Mouse (Mus musculus) embryonic stem cell, embryonic (primary cell): ENCODE results near the gene Palld.

Experiments used
- CTCF ChIA-PET, 4 experiments: fragments of 300-600 bp in 2 of 4; fragments of 350-600 bp in 2 of 4; sonication (Branson Sonifier 250); formaldehyde crosslinking; loops; one replicate each; lab custom pipeline; 2022; ENCODE audit warnings: inconsistent platforms in 2 of 4; lab: Charles Lee
- POLR2A ChIA-PET, 4 experiments: fragments of 300-600 bp in 2 of 4; fragments of 350-600 bp in 2 of 4; sonication (Branson Sonifier 250); formaldehyde crosslinking; loops; one replicate each; lab custom pipeline; 2022; ENCODE audit warnings: antibody characterized with exemption in 4 of 4, inconsistent platforms in 1 of 4; lab: Charles Lee

The Palld gene

GRCm38 (mm10) chr8:61550006-61550748 is 352.3 kb downstream of the Palld start:
- ChIA-PET CTCF (interaction anchor here (0.6 to 2.2 kb wide), 33 partner anchors 9 to 1800 kb away, joined by 3 to 11 read pairs (median 3); no protein-coding TSS in a partner anchor), POLR2A (interaction anchor here in 3 of 4 experiments (0.6 to 2.4 kb wide), 17 partner anchors 12 to 333 kb away, joined by 3 to 10 read pairs (median 3); no protein-coding TSS in a partner anchor)

- CTCF ChIA-PET = interaction anchor here (0.5 to 2.2 kb wide), 26 partner anchors 9 to 1801 kb away, joined by 3 to 10 read pairs (median 4); no protein-coding TSS in a partner anchor
- POLR2A ChIA-PET = interaction anchor here in 3 of 4 experiments (0.6 to 2.4 kb wide), 12 partner anchors 14 to 332 kb away, joined by 3 to 10 read pairs (median 3); no protein-coding TSS in a partner anchor
Observed at GRCm38 (mm10) chr8:61549585-61549984, 352.9 kb downstream of the Palld start.

- ChIA-PET CTCF (interaction anchor here (0.6 to 1.4 kb wide), 24 partner anchors 10 to 1506 kb away, joined by 3 to 20 read pairs (median 4); no protein-coding TSS in a partner anchor), POLR2A (interaction anchor here in 1 of 4 experiments (0.7 to 1.2 kb wide), 2 partner anchors 51 to 345 kb away, joined by 4 read pairs; no protein-coding TSS in a partner anchor)
Observed at GRCm38 (mm10) chr8:61539828-61540500, 362.5 kb downstream of the Palld start.

DNA sequence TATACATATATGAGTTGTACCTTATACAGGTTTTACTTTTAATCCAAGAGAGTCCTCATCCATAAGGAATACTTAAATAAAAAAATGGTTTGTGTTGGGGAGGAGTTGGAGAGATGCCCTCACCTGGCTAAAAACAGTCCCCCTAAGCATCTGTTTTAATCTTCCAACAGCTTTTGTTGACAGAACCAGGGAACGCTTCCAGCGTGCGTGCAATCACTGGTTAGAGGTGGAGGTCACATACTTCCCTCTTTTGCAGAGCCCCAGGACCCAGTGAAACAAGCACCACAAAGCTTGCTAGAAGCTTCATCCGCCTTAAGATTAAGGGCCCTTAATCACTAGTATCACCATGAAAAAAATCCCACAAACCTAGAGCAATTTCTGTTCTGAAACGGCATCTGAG is 365.0 kb downstream of the Palld start:
- ChIA-PET POLR2A (interaction anchor here in 2 of 4 experiments (0.8 to 1.0 kb wide), 2 partner anchors 13 to 334 kb away, joined by 3 read pairs; no protein-coding TSS in a partner anchor), CTCF (interaction anchor here in 1 of 4 experiments (1.1 kb wide), 1 partner anchor 13 kb away, joined by 3 read pairs; no protein-coding TSS in a partner anchor)

- ChIA-PET CTCF (interaction anchor here in 1 of 4 experiments (0.5 to 1.3 kb wide), 2 partner anchors 14 to 365 kb away, joined by 3 to 6 read pairs; no protein-coding TSS in a partner anchor), POLR2A (interaction anchor here in 2 of 4 experiments (0.9 to 2.0 kb wide), 4 partner anchors 9 to 55 kb away, joined by 3 to 7 read pairs (median 3); no protein-coding TSS in a partner anchor)
Observed at GRCm38 (mm10) chr8:61535472-61535871, 367.0 kb downstream of the Palld start.

DNA sequence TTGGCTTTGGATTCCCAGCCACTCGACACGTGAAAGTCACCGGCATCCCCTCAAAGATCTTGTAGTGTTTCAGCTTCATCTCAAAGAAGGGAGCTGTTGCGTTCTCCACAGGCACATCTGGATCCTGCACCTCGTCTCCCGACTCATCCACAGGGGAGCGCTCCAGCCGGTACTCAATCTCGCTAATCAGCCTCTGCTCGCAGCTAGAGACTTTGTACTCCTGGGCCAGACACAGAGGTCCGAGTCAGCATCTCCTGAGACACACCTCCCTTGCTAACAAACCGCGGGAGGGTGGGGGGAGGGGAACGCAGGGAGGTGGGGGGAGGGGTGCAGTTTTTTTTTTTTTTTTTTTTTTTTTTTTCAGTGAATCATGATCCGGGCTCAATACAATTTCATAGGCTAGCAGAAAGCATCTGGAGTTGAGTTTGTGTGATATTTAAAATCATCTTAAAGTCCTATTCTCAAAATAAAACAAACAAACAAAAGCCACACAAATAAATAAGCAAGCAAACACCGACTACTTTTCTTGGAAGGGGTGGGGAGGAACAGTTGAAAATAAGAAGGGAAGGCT is 369.0 kb downstream of the Palld start:
- ChIA-PET POLR2A (interaction anchor here in 2 of 4 experiments (0.6 to 1.4 kb wide), 3 partner anchors 12 to 957 kb away, joined by 3 to 7 read pairs (median 3); no protein-coding TSS in a partner anchor), CTCF (interaction anchor here in 3 of 4 experiments (0.7 to 1.6 kb wide), 6 partner anchors 11 to 21 kb away, joined by 3 to 4 read pairs (median 3); no protein-coding TSS in a partner anchor)

- ChIA-PET CTCF (interaction anchor here (0.7 to 2.5 kb wide), 8 partner anchors 10 to 21 kb away, joined by 3 to 8 read pairs (median 4); no protein-coding TSS in a partner anchor), POLR2A (interaction anchor here in 2 of 4 experiments (0.6 to 1.4 kb wide), 3 partner anchors 13 to 957 kb away, joined by 3 to 7 read pairs (median 3); no protein-coding TSS in a partner anchor)
Observed at GRCm38 (mm10) chr8:61532831-61533230, 369.7 kb downstream of the Palld start.

DNA sequence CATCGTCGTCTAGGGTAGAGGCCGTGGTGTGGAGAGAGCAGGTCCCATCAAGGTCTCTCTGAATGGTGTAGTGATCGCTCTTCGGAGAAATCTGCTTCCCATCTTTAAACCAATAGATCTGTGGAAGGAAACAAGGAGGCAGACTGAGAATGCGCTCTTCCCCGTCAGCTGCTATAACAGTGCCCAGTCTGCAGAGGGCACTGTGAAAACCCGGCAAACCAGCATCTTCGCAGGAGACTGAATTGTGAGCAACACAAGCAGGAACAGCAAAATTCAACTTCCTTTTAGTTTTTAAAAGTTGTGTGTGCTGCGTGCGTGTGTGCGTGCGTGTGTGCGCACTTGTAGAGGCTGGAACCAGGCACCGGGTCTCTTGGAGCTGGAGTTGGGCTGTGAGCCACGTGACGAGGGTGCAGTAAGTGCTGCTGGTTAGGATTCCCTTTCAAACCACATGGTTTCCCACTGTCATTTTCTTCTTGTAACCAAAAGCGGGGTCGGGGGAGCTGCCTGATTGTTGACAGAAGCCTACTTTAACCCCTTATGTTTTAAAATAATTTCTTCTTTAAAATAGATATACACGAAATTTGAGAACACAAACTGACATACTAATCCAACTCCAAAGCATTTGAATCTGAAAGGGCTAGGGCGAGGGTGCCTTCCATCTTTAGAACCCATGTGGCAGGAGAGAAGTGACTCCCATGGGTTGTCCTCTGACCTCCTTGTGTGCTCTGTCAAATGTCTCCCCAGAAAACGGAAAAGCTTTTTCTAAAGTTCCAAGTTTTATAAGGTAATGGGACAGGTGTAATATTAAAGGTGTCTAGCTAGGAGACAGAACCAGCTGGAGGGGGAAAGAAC is 370.3 kb downstream of the Palld start:
- CTCF ChIA-PET = interaction anchor here (0.5 to 2.5 kb wide), 11 partner anchors 10 to 907 kb away, joined by 3 to 8 read pairs (median 4); no protein-coding TSS in a partner anchor
- POLR2A ChIA-PET = interaction anchor here in 3 of 4 experiments (0.5 to 1.0 kb wide), 5 partner anchors 17 to 673 kb away, joined by 3 to 6 read pairs (median 5); partner anchors contain the start of gene Cbr4 (in 1 of the 3)

DNA sequence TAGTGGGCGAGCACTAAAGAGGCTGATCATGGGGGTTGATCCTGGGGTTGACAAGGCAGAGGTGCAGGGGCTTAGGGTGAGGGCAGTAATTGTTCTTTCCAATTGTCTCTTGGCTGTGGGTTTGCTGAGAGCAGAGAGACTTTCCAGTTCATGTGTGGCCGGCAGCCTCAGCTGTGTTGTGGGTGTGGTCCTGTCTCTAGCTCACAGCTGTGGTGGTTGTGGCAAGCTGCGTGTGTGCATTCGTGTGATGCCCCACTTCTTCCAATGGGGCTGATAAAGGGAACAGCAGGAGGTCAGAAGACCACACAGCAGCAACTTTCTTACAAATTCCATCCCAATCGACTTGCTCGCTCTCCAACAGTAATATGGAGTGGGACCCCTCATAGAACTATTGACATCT is 373.8 kb downstream of the Palld start:
- ChIA-PET CTCF (interaction anchor here in 2 of 4 experiments (0.6 to 1.7 kb wide), 2 partner anchors 12 to 288 kb away, joined by 5 read pairs; no protein-coding TSS in a partner anchor), POLR2A (interaction anchor here in 1 of 4 experiments (1.4 kb wide), 1 partner anchor 62 kb away, joined by 3 read pairs; no protein-coding TSS in a partner anchor)

- POLR2A ChIA-PET = interaction anchor here in 2 of 4 experiments (1.2 to 1.4 kb wide), 2 partner anchors 22 to 62 kb away, joined by 3 read pairs; no protein-coding TSS in a partner anchor
- CTCF ChIA-PET = interaction anchor here in 1 of 4 experiments (1.7 kb wide), 1 partner anchor 12 kb away, joined by 5 read pairs; no protein-coding TSS in a partner anchor
Observed at GRCm38 (mm10) chr8:61528197-61528596, 374.3 kb downstream of the Palld start.

DNA sequence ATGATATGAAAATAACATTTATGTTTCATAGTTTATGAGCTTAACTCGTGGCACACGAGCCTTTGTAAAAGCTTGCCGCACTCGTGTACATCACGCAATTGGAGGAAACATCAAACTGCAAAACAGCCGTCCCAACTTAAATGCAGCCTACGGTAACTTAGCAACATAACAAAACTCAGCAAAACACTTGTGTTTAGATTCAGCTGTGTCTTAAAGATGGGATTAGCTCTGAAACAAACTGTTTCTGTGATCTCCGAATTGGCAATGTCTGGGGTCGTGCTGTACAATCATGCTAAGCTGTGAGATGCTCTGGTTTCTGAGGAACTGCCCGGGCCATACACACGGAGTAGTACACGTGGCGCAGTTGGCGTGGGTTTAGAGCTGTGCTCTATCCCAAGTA is 375.5 kb downstream of the Palld start:
- POLR2A ChIA-PET = interaction anchor here in 1 of 4 experiments (1.2 kb wide), 1 partner anchor 23 kb away, joined by 3 read pairs; no protein-coding TSS in a partner anchor
- CTCF ChIA-PET = interaction anchor here in 3 of 4 experiments (0.6 to 0.8 kb wide), 5 partner anchors 11 to 223 kb away, joined by 3 to 4 read pairs (median 4); no protein-coding TSS in a partner anchor

DNA sequence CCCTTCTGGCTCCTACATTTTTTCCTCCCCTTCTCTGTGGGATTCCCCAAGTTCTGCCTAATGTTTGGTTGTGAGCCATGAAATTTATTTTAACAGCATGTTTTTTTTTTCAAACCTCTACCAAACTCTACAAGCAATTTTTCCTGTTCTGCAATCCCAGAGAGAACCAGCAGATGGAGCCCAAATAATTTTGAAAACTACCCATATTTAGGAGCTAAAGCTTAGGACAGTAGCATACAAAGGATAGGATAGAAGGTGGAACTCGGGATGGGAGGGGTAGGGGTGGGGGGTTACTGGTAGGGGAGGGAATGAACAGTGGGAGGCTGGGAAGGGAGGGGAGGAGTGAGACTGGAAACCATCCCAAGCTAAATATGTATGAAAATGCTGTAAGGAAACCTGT is 380.4 kb downstream of the Palld start:
- CTCF ChIA-PET = interaction anchor here (0.5 to 1.5 kb wide), 22 partner anchors 9 to 561 kb away, joined by 3 to 12 read pairs (median 3); partner anchors contain the start of gene Cbr4 (in 1 of the 4)
- POLR2A ChIA-PET = interaction anchor here in 3 of 4 experiments (0.9 to 1.7 kb wide), 5 partner anchors 28 to 632 kb away, joined by 3 to 4 read pairs (median 3); partner anchors contain the start of genes Hpf1 (in 1 of the 3) and Nek1 (in 1 of the 3)

- ChIA-PET CTCF (interaction anchor here in 2 of 4 experiments (1.0 to 2.2 kb wide), 2 partner anchors 14 to 476 kb away, joined by 3 to 6 read pairs; no protein-coding TSS in a partner anchor), POLR2A (interaction anchor here in 2 of 4 experiments (0.9 to 2.2 kb wide), 3 partner anchors 30 to 525 kb away, joined by 3 to 6 read pairs (median 3); partner anchors contain the start of genes Cbr4 (in 1 of the 2) and Nek1 (in 1 of the 2))
Observed at GRCm38 (mm10) chr8:61517502-61518185, 384.8 kb downstream of the Palld start.

- CTCF ChIA-PET = interaction anchor here in 3 of 4 experiments (0.6 to 2.2 kb wide), 10 partner anchors 10 to 475 kb away, joined by 3 to 8 read pairs (median 4); no protein-coding TSS in a partner anchor
- POLR2A ChIA-PET = interaction anchor here in 2 of 4 experiments (0.9 to 2.2 kb wide), 5 partner anchors 29 to 524 kb away, joined by 3 to 8 read pairs (median 3); partner anchors contain the start of genes Cbr4 (in 1 of the 2) and Nek1 (in 1 of the 2)
Observed at GRCm38 (mm10) chr8:61516745-61517501, 385.6 kb downstream of the Palld start.
